Mouse (Mus musculus) brain, embryonic 14.5 days (tissue): ENCODE data around the gene Hsd17b7.

Source experiments
- CTCF ChIP-seq: fragments of 200-500 bp; IDR thresholded peaks from 2 replicates; pipeline ENCODE4 v1.5.1; 2012; ENCODE audit warnings: inconsistent platforms, mild to moderate bottlenecking, moderate library complexity, borderline replicate concordance; ENCODE audit not compliant: insufficient read depth, insufficient read length; ENCODE audit errors: extremely low read depth
- POLR2A ChIP-seq: fragments of 200-500 bp; IDR thresholded peaks from 2 replicates; pipeline ENCODE4 v1.6.1; 2012; ENCODE audit warnings: mild to moderate bottlenecking, inconsistent platforms, borderline replicate concordance; ENCODE audit not compliant: poor library complexity, insufficient read depth, insufficient read length, severe bottlenecking; ENCODE audit errors: extremely low read depth

DNA sequence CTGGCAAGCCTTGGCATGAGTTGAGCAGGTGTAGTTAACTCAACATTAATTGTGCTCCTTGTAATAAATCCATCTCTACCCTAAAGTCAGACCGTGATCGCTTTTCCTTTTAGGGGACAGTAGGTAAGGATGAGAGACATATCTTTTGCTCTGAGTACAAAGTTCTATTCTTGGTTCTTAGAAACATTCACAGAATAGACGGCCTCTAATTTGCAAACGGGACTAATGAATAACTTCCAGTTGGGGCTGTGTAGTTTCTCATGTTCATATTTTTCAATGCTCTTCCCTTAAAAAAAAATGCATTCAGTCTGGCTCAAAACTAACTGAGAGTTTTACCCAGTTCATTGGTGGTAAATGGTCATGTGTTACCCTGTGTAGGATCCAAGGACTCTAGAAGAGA lies 1.9 kb upstream of the Hsd17b7 start:
- no peak for TF ChIP-seq CTCF
- no peak for TF ChIP-seq POLR2A
